Mouse (Mus musculus) frontal cortex, adult 2 months (tissue): ENCODE results near the gene Apol11b. TPM values are rescaled to one million over a fixed set of nuclear protein-coding genes. Genes with fewer than 3 reads are reported as not detected.

ENCODE experiments used
- polyA plus RNA-seq: library from polyadenylated mRNA; depleted of rRNA; stranded (reverse); fragments of >200 nt; gene quantifications from 2 replicates; pipeline ENCODE4 v1.2.3, GENCODE M21; 2012; rRNA removed

Apol11b gene
- polyA plus RNA-seq, 1 experiment = not detected

Other genes with a start within 250 kb of the Apol11b start
- 0.19 and 0.38 TPM in 2 replicates for gene Apol7a, start 244.2 kb downstream of the Apol11b start, polyA plus RNA-seq
- 0.60 and 0.97 TPM in 2 replicates for gene Apol9a, start 232.2 kb downstream of the Apol11b start, polyA plus RNA-seq
- gene Apol7b, start 195.8 kb downstream of the Apol11b start, polyA plus RNA-seq = 0.08 and 0.22 TPM in 2 replicates
- 0.02 TPM in 1 of 2 replicates, not detected in the other for gene Apol10a, start 166.2 kb downstream of the Apol11b start, polyA plus RNA-seq
- not detected in 2 replicates for gene Apol11a, start 135.0 kb downstream of the Apol11b start, polyA plus RNA-seq
- not detected in 2 replicates for gene Apol7c, start 110.0 kb downstream of the Apol11b start, polyA plus RNA-seq
- gene 1700025B11Rik, start 81.4 kb downstream of the Apol11b start, polyA plus RNA-seq = not detected in 2 replicates
- gene Apol10b, start 47.2 kb downstream of the Apol11b start, polyA plus RNA-seq = 0.29 and 0.60 TPM in 2 replicates
- gene Gm36245, start 44.0 kb downstream of the Apol11b start, polyA plus RNA-seq = not detected in 2 replicates
- 0.04 and 0.11 TPM in 2 replicates for gene Apol7e, start 55.6 kb upstream of the Apol11b start, polyA plus RNA-seq
- 0.74 and 1.3 TPM in 2 replicates for gene Apol9b, start 85.8 kb upstream of the Apol11b start, polyA plus RNA-seq
- gene Apol8, start 113.7 kb upstream of the Apol11b start, polyA plus RNA-seq = 4.0 and 5.2 TPM in 2 replicates
- 34.4 and 38.7 TPM in 2 replicates for gene Myh9, start 198.9 kb upstream of the Apol11b start, polyA plus RNA-seq